Mouse (Mus musculus) monocyte, adult 2 months (primary cell): ENCODE measurements at regions not wholly inside any gene's neighbourhood (a gene's known extent, or its start where the extent isn't known, plus 50 kb on each side); places are given as distances from the start of the nearest gene placed in this dataset.

Experiments used
- DNase-seq, 2 experiments: peaks; one replicate each; pipeline ENCODE4 v3.0.0; 2022; ENCODE audit warnings: low spot score in 2 of 2, low read depth in 1 of 2

GRCm38 (mm10) chr5:118353061-118353460, 108.0 kb downstream of the 2410131K14Rik start:
- no peak for DNase-seq

- DNase-seq = no peak
These were observed 108.7 kb downstream of the 2410131K14Rik start for GRCm38 (mm10) chr5:118353689-118354088.

DNA sequence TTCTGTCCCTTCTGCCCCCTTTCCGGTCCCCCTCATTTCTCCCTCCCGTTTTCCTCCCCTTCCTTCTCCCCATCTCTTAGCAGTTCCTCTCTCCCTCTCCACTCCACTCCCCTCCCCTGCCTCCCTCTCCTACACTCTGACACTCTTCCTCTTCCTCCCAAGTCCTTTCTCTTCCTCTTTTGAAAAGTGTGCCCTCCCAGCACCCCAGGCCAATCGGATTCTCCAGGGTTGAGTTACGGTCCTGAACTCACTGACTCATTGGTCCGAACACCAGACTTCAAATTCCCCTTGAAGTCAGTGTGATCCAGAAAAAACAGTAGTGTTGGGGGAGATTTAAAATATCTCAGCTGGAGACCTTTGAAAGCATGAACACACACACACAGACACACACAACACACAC, 109.1 kb downstream of the 2410131K14Rik start:
- peak; percentile 42 to 46 for DNase-seq

DNA sequence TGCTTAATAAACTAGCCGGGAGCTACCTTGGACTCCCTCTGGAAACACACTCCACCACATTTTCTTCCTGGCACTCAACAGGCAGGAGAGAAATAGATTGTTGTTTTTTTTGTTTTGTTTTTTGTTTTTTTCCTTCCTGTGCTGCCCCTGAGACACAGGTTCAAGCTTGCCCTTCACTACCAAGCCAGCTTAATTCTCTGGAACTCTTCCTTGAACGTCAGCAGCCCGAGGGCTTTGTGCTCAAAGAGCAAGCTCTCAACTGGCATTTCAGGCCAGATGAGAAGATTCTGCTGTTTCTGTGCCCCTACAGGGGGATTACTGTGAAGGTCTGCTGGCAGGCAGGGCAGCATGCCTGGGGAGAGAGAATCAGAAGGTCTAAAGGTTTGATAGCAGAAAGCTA, 109.8 kb downstream of the 2410131K14Rik start:
- DNase-seq = no peak

DNA sequence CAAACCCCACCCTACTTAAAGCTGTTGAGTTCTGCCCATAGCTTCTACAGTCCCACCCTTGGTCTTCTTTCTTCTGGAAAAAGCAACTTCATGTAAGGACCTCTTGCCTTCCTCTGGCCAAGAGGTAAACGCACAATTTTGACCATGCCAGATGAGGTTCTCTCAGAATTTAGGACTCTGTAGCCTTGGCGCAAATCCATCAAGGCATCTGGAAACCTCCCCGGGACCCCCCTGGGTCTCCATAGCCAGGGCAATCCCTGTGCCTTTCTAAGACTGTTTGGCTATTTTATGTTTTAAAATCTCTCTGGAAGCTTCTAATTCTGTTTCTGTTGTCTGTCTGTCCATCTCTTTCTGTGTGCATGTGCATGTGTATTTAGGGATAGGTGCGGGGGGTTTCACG, 110.3 kb downstream of the 2410131K14Rik start:
- DNase-seq = no peak

- no peak for DNase-seq
These were observed 110.8 kb downstream of the 2410131K14Rik start for GRCm38 (mm10) chr5:118355691-118356337.

GRCm38 (mm10) chr5:118359646-118360373, 114.8 kb downstream of the 2410131K14Rik start:
- DNase-seq = no peak

- DNase-seq = no peak
These were observed 115.5 kb downstream of the 2410131K14Rik start for GRCm38 (mm10) chr5:118360374-118361064.

DNA sequence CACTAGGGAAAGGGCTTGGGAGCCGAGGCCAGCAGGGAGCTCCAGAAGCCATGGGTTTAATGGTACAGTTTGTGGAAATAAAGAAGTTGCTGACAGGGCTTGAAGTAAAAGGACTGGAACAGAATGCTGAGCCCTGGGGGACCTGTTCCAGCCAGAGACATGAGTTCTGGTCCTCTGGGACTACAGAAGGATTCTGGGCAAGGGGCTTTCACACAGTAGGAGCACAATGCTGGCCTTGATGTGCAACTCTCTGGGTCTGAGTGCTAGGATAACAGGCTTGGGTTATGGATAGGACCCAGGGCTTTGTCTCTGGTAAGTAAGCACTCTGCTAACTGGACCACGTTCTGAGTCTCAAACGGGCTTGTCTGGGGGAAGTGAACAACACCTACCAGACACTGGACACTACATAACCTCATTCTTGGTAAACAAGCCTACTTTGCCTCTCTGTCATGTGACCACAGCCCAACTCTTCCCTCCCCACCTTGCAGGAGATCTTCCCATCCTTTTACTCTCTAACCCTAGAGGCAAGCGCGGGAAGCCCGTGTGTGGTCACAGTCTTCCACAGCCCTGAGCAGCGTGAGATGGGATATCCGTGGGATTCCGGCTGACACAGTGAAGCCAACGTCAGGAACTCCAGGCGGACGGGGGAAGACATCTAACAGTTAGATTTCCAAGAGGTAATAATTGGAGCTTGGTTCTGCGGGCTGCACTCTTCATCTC, 116.3 kb downstream of the 2410131K14Rik start:
- no peak for DNase-seq

- DNase-seq = no peak
These were observed 116.9 kb downstream of the 2410131K14Rik start for GRCm38 (mm10) chr5:118361853-118362406.

DNA sequence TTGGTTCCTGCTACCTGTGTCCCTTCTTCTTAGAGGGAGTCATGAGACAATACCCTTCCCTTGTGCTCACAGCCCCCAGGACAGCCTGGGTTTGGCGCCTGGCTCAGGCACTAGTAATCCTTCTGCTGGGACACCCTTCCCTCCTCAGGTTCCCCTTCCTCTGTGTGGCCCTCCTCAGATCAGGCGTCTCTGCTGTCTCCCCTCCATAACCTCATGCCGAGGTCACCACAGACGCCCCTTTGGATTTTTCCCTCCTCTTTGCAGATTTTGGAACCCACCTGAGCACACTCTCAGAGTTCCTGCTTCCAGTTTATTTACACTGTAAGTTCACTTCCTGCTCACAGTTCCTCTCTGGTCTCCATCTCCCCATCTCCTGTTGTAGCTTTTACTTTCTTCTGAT, 117.7 kb downstream of the 2410131K14Rik start:
- no peak for DNase-seq

- no peak for DNase-seq
These were observed 118.1 kb downstream of the 2410131K14Rik start for GRCm38 (mm10) chr5:118363154-118363553.

DNA sequence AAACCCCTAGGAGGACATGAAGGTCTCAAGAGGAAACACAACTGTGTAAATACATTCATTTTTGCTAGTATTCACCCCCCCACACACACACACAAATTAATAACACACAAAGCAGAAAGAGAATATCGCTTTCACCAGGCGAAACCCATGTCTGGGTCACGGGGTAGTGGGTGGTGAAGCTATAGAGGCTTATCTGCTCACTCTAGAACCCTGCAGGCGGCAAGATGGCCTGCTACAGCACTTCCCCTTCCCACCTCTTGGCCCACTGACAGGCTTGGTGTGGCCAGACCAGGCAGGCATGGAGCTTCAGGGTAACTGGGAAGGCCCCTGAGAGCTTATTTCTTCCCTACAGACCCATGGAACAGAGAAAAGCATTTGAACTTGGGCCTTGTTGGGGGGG, 119.6 kb downstream of the 2410131K14Rik start:
- DNase-seq = no peak

GRCm38 (mm10) chr5:118365196-118365595, 120.2 kb downstream of the 2410131K14Rik start:
- no peak for DNase-seq

DNA sequence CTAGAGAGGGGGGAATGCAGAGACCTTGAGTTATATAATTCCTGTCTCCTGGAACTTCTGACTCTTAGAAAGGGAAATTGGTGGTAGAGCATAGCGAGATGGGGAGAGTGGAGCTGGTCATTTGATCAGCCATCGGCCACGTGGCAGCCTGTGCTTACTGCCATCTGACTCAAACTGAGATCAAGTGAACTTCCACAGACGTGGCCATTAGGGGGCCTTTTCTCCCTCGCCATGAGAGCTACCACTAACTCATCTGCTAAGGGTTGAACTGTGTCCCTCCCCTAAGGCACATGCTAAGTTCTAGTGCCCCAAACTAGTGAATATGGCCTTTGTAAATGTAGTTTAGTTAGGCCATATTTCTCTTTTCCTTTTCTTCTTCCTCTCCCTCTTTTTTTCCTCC, 120.6 kb downstream of the 2410131K14Rik start:
- DNase-seq = no peak

DNA sequence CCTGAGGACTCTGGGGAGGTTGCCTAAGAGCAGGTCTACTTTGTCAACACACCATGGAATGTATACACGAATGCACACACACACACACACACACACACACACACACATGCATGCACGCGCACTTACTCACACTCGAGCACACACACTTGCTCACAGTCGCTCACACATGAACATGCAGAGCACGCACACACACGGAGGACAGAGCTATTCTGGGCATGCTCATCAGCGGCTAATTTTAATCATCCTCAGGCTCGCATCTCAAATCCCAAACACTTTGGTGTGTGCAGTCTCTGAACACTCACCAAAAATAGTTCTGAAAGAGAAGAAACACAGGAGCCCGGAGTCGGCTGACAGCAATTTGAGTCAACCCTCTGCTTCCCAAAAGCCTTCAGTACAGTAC, 122.0 kb downstream of the 2410131K14Rik start:
- DNase-seq = no peak

- DNase-seq = no peak
These were observed 128.6 kb downstream of the 2410131K14Rik start for GRCm38 (mm10) chr5:118373581-118373981.

DNA sequence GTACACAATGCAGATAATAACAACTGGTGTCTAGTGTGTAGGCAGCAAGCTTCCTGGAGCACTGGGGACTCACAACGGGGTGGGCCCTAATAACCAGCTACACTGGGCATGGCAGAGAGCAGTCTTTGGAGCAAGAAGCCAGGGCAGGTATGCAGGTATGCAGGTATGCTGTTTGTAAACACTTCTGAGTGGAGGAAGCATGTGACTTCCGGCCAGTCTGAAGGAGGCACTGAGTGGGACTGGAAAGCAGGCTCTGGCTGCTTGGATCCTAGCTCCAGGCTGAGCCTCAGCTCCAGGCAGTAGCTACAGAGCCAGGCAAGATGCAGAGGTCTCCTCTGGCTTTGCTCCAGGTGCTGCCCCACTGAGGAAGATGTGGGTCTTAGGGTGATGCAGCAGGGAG, 129.9 kb downstream of the 2410131K14Rik start:
- no peak for DNase-seq

GRCm38 (mm10) chr5:118375916-118376315, 130.9 kb downstream of the 2410131K14Rik start:
- no peak for DNase-seq

GRCm38 (mm10) chr5:118376478-118376877, 131.5 kb downstream of the 2410131K14Rik start:
- DNase-seq = no peak

DNA sequence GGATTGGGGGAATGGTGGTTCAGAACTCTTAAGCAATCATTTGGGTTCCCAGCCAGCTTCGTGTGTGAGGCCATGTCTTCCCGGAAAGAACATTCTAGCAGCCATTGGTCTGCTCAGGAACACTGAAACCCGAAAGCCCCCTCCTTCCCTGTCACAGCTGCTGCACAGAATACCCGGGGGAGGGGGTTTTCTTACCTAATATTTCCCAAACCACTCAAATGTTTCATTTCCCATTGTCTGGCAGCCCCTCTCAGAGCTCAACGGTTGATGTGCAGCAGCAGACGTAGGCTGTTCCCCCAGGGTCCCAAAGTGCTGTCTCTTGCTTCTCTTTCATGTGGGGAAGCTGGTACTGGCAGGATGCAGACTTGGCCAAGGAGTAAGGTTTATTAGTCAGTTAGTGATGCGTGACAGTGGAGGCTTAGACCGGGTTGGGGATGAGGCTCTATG, 132.4 kb downstream of the 2410131K14Rik start:
- no peak for DNase-seq
